Mouse (Mus musculus): ENCODE data around the gene Enah.
A peak's percentile ranks its signal among the peaks of the same experiment; 100 is the strongest.

Gene Enah

DNA sequence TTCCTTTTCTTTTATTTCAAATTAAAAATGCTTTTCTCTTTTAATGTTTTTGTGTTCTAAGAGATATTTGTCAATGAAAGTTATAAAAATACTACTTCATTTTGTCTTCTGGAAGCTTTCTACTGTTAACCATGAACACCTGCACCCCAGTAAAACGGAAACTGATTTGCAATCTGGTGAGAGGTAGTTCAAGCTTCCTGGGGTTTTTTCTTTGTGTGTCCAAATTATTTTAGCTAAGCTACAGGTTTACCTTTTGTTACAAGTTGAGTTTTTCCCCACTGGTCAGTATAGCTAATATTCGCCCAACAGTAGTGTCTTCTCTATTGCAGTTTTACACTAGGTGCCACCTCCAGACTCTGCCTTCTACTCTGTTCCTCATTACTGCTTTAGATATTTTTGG lies 62.1 kb downstream of the Enah start:
- DNase-seq: no peak

DNA sequence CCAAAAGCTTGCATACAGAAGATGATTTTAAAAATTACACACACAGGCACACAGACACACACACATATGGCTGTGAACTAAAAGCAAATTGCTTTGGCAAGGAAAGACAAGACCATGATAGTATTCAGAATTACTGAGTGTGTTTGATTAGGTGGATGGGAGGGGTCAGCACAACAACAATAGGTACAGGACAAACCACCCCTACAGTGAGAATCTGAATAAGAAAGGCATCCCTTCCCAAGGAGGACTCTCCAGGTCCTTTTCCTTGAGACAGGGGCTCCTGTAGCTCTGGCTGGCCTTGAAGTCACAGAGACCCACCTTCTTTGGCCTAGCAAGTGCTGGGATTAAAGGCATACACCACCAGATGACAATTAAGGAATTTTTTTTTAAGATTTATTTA lies 66.2 kb downstream of the Enah start:
- no peak for DNase-seq

DNA sequence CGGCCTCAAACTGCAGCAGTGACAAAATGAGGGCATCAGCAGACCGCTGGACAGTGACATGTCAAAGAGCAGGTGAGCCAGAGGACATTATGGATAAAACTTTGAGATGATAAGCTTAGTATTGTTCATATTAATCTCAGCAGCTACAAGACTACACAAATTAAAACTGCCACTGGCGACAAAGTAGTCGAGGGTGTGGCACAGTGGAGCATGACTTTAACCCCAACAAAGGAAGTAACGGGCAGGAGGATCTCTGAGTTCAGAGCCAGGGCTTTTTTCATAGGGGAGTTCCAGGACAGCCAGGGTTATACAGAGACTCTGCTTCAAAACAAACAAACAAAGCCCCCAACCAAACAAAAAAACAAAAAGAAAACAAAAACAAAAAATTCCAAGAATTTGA lies 68.5 kb downstream of the Enah start:
- DNase-seq: no peak

DNA sequence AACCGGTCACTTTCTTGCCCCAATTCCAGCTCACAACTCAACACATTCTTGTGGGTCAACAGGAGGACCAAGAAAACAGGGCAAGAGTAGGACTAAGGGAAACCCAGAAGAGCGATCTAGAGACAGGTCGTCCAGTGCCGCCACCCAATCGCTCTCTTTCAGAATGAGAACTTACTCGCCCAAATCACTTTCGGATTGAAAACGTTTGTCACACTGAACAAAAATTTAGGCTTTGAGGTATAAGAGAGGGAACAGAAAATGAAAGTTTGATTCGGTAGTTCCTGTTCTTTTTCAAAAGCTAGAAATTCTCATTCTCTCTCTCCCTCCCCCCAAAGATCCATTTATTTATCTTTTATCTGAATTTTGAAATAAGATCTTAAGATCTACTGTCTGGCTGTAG lies 69.1 kb downstream of the Enah start:
- no peak for DNase-seq

DNA sequence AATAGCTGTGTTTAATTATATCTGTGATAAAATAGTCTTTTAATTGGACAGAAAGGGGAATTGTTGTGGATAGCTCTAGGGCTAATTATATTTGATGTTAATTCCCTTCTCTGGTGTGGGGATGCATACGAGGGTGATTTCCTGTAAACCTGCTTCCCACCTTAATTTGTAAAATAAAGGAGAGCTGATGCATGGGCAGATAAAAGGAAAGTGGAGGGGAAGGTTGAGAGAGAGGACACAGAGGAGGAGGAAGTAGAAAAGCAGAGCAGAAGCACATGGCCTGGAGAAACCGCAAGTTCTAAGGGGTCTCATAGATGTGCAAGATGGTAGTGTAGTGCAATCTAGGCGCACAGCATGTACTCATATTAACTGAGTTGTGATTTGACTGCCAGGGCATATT lies 71.6 kb downstream of the Enah start:
- DNase-seq: no peak

DNA sequence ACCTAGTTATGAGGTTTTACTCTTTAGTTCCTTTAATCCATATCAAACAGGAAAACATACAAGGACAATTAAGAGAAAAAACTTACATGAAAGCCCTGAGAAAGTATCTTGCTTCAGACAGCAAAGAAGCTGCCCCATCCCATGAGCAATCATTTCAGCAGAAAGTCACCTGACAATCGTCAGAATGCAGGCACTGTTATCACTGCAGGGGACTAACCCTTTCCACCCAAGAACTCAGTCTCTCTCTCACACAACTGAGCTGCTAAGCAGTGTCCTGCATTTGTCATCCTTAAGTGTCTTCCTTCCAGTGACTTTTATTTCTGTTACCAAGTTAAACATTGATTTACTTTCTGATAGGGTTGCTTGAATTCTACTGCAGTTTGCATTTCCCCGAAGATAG lies 82.7 kb downstream of the Enah start:
- no peak for DNase-seq

DNA sequence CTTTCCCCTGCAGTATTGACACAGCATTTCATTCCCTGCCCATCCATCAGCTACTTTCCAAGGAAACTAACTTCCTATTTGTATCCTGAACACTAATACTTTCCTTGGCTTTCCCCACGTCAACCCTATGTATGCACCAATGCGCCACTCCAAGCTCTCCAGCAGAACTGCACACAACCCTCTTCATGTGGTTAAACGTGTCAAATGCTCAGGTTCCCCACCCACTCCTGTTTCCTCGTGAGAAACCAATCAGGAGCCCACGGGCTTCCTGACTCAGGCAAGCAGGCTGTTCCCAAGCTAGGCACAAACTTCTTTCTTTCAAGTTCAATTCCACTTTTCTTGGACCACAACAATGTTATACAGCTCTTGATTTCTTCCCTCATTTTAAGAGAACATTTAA lies 91.4 kb downstream of the Enah start:
- no peak for DNase-seq

DNA sequence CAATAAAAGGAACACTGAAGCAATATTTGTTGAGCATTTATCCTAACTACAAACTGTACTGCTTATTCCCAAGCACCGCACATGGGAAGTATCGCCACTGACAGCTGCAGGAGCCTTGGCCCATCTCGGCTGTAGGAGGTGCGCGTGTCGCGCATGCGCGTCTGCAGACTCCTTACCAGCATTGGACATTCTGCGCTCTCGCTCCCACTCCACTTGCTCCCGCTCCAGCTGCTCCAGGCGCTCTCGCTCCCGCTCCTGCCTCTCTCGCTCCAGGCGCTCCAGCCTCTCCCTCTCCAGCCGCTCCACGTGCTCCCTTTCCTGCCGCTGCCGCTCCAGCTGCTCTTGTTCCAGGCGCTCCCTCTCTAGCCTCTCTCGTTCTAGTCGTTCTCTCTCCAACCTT lies 96.4 kb downstream of the Enah start:
- peak; percentile 13 for DNase-seq

DNA sequence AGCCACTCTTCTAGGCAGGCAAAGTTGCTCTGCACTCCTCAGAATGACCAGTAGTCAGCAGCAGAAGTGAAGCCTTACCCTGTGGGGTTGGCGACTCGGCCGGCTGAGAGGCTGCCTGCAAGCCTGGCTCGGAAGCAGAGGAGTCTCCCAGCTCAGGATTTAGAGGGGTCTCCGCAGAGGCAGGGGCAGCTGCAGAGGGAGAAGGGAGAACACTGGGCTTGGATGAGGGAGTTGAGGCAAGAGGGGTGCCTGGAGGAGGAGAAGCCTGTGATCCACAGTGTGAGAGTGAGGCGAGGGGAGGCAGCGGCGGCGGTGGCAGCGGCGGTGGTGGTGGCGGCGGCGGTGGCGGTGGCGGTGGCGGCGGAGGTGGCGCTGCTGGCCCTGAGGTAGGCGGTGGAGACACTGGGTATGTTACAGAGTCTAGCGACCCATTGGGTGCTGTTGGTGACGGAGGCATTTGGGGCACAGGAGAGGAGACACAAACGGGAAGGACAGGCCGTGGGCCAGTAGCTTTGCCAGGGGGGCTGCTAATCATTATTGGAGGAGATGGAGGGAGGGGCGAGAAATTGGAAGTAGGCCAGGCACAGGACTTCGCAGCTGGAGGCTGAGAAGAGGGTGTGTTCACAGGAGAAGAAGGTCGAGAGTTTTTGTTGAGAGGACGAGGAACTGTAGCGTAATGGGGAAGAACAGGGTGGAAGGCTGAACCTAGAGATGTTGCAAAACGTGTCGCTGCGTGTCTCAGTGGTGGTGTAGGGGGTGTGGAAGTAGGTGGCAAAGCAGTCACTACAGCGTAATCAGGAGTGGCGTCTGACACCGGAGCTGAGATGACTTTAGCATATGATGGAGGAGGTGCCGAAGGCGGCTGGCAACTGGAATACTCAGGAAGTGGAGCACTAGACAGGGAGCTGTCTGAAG lies 98.0 kb downstream of the Enah start:
- peak; percentile 10 for DNase-seq

DNA sequence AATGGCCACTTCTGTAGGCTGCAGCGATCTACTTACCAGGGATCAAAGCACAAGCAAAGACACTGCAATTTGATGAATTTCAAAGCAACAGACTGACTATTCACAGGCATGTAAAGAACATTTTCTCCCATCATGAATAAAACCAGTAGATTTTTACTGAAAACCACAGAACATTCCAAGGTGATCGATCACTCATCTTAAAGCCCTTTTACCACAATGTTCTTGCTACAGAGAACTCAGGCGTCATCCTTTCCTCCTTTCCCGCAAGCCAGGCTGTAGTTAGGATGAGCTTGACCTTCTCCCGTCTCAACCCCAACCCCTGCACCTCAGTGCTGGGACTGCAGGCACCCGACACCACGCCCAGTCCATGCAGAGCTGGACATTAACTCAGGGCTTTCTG lies 107.9 kb downstream of the Enah start:
- DNase-seq: no peak

DNA sequence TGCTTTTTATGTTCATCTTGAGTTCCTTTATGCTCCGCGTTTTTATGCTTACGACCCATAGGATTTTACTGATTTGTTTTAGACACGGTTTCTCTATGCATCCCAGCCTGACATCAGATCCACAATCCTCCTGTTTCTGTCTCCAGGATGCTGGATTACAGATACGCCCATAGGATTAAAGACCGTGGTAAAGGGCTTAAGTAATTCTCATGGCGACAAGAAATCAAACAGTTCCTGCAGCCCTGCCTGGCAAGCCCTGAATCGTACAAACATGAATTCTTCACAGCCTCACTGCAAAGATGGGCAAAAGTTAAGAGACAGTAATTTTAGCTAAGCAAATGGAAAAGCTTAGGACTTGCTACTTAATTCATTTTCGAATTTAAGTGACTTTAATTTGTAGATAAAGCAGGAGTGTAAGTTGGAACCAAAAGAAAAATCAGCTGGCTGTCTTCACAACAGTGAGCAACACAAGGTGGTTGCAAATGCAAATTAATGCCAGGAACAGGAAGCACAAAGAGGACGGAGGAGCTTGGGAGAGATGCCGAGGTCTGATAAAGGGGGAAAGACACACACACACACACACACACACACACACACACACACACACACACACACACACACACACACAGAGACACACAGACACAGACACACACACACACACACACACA lies 118.0 kb downstream of the Enah start:
- DNase-seq: no peak

DNA sequence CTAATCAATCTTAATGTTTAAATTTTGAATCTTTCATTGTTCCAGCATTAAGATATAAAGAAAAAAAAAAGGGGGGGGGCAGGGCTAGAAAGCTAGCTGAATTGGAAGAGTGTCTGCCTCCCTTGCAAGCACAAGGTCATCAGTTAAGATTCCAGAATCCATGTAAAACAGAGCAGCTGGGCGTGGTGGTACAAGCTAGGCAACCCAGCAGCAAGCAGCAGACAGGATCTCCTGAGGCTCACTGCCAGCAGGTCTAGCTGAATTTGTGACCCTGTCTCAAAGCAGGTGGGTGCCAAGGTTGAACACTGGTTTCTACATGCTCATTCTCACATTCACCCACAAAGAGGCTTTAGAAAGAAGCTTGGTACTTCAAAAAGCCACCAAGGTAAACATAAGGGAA lies 118.9 kb downstream of the Enah start:
- DNase-seq: no peak

DNA sequence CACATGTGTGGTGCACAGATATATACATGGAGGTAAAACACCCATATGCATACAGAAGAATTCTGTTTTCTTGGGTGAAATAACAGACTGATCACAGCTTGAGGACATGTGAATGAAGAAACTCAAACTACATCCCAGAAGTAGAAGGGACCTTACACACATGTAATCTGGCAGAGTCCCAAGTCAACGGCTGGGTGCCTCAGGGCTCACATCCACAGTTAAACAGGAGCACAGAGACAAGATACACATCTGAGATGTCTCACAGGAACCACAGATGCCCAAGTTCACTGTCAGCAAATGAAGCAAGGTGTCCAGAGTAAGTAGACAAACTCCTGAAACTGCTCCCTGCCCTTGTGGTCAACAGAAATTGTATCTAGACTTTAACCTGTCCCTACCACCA lies 120.8 kb downstream of the Enah start:
- no peak for DNase-seq

DNA sequence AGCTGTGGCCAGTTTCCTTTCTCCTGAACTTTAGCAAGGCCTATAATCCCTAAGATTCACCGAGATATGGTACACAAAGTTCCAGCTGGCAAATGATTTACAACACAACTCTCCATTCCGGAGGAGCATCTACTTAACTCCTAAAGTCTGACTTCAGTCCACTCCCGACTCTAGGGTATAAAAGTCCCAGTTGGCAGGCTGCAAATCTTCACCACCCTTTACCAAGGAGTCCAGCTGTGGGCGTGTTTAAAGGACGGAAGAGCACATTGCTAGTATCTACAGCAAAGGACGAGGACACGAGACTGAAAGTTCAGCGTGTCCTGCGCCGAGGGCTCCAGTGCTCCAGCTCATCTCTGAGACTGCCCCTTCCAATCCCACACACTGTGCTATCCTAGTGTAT lies 122.8 kb downstream of the Enah start:
- no peak for DNase-seq

DNA sequence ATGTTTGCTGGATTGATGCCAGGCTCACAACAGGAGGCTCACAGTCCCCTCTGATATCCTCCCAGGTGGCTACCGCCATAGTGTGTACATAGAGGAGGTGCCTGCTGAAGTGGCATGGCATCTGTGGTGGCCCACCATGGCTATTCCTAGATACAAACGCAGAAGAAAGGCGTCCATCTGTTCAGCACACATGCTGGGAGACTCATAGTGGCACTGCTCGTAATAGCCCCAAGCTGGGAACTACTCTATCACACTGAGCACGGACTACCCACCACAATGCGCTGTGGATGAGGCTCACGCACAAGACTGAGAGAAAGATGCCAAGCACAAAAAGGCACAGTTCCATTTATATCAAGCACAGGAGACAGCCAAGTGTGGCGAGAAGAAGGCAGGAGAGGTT lies 126.1 kb downstream of the Enah start:
- no peak for DNase-seq

DNA sequence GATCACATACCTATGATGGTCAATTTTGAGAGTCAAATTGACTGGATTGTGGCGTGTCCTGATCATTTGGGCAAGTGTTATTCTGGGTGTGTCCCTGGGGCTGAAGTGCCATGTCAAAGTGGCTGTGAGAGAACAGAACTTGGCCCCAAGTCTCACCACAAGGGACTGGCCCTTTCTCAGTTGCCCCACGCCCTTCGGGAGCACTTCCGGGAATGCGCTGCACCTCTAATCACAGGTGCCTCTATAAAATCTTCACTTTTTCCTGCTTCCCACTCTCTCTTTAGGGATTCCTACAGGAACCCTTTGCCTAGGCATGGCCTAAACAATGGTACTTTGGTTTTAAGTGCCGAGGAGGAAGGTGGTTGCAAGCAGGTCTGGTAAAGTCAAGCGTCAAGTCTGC lies 130.1 kb downstream of the Enah start:
- no peak for DNase-seq

DNA sequence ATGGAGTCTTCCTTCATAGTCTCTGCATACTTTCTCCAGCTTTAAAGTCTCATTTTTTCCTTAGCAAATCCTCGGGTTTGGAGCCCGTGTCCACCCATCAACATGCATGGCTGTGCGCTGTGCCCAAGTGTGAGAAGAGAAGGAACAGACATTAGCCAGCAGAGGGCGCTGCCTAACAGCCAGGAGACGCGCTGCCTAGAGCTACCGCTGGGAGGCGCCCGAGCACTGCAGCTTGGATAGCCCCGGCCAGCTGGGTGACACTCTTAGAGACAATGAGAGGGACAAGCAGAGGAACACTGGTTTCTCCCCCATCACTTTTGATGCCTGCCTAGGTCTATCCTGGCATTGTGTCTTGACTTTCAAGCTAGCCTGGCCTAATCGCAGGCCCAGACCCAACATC lies 131.0 kb downstream of the Enah start:
- peak; percentile 91 for DNase-seq

DNA sequence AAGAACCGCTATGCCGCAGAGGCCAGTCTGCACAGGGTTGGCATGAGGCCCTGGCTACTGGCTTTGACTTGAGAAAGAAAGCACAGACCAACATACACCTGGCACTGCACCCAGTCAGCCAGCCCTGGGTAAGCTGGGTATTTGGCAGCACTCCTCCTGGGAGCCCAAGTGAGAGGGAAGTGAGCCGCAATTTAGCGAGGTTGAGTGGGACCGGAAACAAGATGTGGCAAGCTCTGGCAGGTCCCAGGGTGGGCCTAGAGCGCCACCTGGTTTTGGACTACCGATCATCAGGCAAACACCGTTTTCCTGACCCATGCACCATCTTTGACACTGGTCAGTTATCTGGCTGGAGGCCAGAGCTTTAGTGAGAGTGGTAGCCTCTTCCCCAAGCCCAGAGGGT lies 138.3 kb downstream of the Enah start:
- peak; percentile 80 for DNase-seq

DNA sequence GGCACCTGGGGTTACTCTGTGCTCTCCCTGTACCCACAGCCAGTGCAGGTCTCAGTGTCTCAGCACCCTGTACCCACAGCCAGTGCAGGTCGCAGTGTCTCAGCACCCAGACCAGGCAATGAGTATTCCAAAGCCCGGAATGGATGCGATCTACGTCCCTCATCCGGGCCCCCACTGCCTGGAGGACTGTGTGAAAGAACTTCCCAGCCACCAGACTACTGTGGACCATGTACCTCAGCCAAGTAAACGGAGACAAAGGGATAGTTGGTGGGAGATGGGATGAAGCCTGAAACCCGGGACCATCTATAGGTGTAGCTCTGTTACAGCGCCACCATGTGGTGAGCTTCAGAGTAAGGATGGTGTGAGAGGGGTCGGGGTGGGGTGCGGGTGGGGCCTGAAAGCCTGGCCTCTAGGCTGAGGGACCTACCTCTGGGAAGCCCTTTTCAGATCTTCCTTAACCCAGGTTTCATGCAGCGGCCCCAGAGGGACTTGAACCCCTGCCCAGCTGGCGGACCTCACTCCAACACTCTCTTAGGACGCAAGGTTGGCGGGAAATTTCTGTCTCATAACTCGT lies 139.0 kb downstream of the Enah start:
- DNase-seq: no peak

DNA sequence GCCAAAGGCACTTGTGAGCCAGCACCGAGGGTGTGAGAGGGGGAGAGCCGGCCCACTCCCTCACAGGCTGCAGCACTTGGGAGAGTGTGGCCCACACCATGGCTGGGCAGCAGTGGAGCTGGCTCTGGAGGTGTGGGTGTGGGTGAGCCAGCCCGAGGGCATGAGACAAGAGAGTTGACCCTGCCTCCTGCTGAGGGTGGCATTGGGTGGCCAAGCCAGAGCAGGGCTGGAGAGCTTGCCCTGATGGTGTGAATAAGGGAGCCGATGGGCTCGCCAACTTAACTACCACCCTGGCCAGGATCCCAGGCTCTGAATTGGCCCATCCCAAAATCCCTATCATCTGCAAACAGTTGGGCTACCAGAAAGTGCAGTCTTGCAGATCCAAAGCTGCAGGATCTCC lies 141.4 kb downstream of the Enah start:
- DNase-seq: no peak

DNA sequence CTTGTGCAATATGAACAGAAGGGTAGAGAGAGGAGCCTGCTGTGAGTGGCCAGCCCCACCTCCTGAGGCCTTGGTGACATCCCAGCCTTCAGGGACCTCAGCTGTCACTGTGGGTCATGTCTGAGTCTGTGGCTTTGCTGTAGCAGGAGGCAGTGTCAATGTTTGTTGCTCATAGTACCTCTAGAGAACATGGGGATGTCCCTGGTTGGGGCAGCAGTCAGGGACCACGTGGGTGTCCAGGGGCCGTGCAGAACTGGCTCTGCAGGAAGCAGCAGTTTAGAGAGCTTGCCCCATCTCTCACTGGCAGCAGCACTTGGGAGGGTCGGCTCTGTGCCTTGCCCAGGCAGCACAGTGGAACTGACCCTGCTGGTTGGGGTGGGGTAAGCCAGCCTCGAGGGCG lies 142.7 kb downstream of the Enah start:
- no peak for DNase-seq

DNA sequence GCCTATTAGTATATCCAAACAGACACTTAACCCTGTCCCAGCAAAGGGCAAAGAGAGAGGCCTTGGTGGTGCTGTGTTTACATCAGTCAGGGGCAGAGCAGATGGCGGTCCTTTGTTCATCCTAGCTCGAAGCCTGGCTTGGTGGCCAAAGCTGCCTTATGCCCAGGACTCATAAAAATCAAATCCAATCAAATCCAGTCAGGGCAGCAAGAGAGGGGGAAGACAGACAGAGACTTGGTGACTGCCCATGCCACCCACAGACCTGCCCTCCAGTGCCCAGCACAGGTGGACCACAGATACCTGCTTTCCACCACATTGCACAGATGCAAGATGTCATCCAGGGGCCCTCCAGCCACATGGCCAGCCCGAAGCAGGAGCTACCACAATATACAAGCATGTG lies 143.1 kb downstream of the Enah start:
- DNase-seq: no peak

DNA sequence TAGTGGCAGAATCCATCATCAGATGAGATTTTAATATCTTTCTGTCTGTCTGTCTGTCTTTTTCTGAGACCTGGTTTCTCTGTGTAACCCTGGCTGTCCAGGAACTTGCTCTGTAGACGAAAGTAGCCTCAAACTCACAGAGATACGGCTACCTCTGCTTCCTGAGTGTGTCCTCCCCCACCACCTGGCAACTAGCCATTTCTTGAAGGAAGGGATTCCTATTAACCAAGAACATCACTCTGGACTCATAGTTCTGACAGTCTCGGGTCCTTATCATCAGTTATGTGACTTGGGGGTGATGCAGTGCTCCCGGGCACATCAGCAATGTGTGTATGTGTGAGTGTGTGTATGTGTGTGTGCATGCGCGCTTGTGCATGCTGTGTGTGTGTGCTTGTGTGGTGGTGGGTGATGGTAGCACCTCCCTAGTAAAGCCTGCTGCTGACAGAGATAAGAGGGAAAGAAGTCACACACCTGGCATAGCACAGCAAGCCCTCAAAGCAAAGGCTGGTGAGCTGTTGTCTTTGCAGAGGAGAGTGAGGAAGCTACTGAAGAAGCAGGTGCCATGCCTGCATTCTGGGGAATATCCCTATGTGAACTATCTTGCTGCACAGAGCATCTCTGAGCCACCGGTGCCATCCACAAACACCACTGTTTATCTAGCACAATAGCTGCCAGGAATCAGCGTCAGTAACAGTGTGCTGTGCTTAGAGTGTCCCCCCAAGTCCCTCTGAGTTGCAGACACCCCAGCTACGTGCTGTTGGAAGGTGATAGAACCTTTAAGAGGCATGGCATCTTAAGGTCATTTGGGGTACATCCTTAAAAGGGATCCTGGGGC lies 146.5 kb downstream of the Enah start:
- no peak for DNase-seq

Measured in lung, postnatal 10 days (tissue).